Mouse (Mus musculus) heart, postnatal 10 days (tissue): ENCODE measurements around the gene Zbtb4. TPM values are rescaled to one million over a fixed set of nuclear protein-coding genes. Genes with fewer than 3 reads are reported as not detected.

Experiments used
- DNase-seq, 2 experiments: peaks; one replicate each; pipeline ENCODE4 v3.0.0; 2021
- intact Hi-C: fragments of 180-260 bp; cut with DNase I; formaldehyde crosslinking; loops from one replicate; pipeline ENCODE4 v1.15.1; 2025
- total RNA-seq, 2 experiments: library from RNA; stranded (reverse); gene quantifications; 2 replicates each; pipeline ENCODE4 v1.2.3; 2021

Zbtb4 gene
- total RNA-seq, 2 experiments from 2014 or later: 42.2 to 43.9 TPM

DNA sequence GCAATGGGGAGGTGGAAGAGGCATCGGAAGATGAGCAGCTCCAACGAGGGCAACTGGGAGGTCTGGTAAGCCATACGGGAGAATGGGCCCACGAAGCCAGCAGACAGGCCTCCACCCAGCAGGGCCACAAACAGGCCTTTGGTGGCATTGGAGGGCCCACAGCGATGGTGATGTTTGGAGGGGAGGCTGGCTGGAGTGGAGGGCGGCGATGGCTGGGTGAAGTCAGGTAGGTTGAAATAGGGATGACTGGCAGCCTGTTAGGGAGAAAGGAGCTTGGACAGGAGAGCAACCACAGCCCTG, 4.9 kb upstream of the Zbtb4 start:
- no peak for DNase-seq
- intact Hi-C loops: no loop called here

DNA sequence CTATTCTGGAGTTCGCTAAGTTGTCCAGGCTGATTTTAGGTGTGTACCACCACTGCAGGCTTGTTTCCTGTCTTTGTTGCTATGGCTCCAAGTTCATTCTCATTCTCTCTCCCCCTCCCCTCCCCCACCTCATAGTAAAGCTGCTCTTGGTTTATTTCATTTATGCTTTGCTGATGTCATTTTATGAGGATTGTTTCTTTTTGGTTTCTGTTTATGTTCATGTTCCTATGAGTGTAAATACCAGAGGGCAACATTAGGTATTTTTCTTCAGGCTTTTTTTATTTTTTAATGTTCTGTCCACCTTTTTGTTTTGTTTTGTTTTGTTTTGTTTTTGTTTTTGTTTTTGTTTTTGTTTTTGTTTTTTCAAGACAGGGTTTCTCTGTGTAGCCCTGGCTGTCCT, 3.8 kb upstream of the Zbtb4 start, which contains the start of gene Slc35g3:
Slc35g3 (minus strand) TSS at position 101 of the 400 bp plus-strand sequence.
- no peak for DNase-seq
- intact Hi-C loops: no loop called here

- intact Hi-C loops: no loop called here
Observed at GRCm38 (mm10) chr11:69763551-69763950, 2.2 kb upstream of the Zbtb4 start.

GRCm38 (mm10) chr11:69766126-69766609, 456 bp downstream of the Zbtb4 start:
- peak; percentile 80 to 82 for DNase-seq
- intact Hi-C loops: no loop called here

More at GRCm38 (mm10) chr11:69763551-69763950, 2.2 kb upstream of the Zbtb4 start:
- DNase-seq: no peak

DNA sequence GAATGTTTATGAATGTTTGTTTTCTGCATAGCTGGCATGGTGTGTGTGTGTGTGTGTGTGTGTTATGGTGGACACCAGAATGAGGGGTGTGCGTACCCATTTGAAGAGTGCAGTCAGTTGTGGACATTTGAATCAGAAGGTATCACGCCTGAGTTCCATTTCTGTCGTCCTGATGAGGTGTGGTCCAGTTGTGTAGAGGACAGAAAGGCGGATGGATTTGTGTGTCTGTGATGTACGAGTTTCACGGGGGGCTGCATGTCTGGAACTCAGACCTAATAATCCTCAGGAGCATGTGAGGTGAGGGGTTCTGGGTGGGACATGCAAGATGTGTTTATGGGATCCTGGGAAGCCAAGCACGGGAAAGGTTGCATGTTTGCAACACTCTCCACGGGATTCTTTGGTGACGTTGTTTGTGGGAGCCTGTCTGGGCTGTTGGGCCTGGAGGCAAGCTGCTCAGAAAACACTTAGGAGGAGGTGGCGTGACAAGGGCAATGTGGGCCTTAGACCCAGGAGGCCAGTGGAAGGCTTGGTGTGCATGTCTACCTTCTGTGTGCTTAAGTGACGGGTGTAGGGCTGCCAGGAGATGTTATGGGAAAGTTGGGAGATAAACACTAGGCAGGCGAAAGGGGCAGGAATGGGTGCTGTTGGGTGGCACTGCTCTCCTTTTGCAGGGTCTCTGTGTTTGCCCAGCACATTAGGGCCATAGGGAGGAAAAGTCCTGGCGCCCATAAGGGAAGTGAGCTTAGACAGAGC, 1.3 kb downstream of the Zbtb4 start:
- peak; percentile 21 to 44 for DNase-seq
- intact Hi-C loops: no loop called here

DNA sequence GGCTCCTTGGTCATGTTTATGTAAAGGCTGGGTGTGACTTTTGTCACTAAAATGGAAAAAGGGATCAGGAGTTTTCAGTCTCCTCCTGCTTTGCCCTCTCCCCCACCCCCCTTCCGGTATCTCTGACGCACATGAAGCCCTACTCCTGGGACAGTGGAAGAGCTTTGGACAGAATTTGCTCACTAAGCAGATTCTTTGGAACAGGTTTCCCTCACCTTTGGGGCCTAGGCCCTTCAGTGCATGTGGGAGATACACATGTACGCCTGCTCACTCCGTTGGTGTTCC, 1.9 kb downstream of the Zbtb4 start:
- peak; percentile 29 to 36 for DNase-seq
- intact Hi-C loops: no loop called here

DNA sequence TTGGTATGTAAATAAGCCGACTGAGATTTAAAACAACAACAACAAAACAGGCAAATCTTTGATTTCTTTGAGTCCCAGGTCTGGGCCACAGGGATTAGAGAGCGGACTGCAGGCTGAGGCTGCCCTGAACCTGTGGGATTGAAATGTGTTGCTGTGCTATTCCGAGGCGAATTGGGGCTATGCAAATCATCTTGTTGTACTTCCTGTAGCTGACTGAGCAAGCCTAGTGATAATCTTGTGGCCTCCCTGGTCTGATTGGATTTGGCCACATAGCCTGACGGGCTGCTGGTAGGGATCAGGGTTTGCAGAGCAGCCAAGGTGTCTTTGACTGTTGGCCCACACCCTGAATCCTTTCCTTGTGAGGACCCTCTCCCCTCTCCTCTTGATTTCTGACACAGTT, 9.2 kb downstream of the Zbtb4 start:
- intact Hi-C loops: no loop called here
- no peak for DNase-seq

DNA sequence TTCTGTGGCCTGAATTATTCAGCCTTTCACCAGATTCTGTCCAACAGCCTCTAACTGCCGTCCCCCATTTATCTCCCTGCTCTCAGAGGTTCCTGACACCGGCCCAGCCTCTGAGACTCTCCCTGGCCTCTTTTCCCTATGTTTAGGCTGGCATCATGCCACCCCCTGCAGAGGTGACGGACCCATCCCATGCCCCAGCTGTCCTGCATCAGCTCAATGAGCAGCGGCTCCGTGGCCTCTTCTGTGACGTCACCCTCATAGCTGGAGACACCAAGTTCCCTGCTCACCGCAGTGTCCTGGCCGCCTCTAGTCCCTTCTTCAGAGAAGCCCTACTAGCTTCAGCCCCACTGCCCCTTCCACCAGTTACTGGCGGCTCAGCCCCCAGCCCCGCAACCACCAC, 10.0 kb downstream of the Zbtb4 start:
- intact Hi-C loops: no loop called here
- DNase-seq: no peak

DNA sequence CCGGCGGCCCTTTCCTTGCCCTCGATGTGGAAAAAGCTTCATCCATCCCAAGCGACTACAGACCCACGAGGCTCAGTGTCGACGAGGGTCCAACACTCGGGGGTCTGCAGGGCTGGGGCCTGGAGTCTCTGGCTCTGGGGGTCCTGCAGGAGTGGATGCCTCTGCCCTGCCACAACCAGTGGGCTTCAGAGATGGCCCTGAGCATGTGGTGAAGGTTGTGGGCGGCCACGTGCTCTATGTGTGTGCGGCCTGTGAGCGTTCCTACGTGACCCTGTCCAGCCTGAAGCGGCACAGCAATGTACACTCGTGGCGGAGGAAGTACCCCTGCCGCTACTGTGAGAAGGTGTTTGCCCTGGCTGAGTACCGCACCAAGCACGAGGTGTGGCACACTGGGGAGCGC, 10.8 kb downstream of the Zbtb4 start:
- intact Hi-C loops: no loop called here
- DNase-seq: no peak

- DNase-seq: no peak
- intact Hi-C loops: no loop called here
Observed at GRCm38 (mm10) chr11:69777504-69778257, 12.0 kb downstream of the Zbtb4 start.

GRCm38 (mm10) chr11:69778258-69778982, 12.7 kb downstream of the Zbtb4 start:
- peak in 1 of 2 experiments; percentile 26 for DNase-seq

GRCm38 (mm10) chr11:69778985-69779384, 13.3 kb downstream of the Zbtb4 start:
- intact Hi-C loops: no loop called here
- no peak for DNase-seq

More at GRCm38 (mm10) chr11:69778258-69778982, 12.7 kb downstream of the Zbtb4 start:
- intact Hi-C loops: no loop called here

GRCm38 (mm10) chr11:69781828-69782227, 16.1 kb downstream of the Zbtb4 start:
- intact Hi-C loops: no loop called here
- DNase-seq: no peak

GRCm38 (mm10) chr11:69784793-69785272, 19.1 kb downstream of the Zbtb4 start:
- intact Hi-C loops: no loop called here
- peak; percentile 63 to 68 for DNase-seq

DNA sequence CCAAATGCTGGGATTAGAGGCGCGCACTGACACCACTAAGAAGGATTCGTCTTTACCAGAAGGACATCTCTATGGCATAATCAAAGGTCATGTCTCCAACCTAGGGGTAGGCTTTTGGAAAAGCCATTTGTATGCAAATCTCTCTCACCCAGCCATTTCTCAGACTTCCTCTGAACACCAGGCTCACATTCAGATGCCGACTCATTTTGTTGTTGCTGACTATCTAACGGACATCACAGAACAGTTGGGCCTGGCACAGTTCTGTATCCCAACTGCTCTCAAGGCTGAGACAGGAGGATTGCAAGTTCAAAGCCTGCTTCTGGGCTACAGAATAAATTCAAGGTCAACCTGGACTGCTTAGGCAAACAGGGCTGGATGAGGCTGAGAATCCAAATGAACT, 21.6 kb downstream of the Zbtb4 start:
- DNase-seq: no peak
- intact Hi-C loops: no loop called here

DNA sequence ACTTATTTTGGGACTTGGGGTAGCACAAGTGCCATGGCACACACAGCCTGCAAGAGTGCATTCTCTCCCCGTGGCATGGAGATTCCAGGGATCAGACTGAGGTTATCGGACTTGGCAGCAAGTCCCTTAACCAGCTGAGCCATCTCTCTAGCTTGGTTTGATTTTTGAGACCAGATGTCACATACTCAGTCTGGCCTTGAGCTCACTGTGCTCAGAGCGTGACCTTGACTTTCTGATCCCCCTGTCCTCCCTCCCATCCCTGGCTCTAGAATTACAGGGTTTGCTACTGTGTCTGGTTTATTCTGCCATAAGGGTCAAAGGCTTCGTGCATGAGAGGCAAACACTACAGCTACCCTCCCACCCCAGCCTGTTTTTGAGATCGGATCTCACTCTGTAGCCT, 23.7 kb downstream of the Zbtb4 start:
- no peak for DNase-seq
- intact Hi-C loops: no loop called here

DNA sequence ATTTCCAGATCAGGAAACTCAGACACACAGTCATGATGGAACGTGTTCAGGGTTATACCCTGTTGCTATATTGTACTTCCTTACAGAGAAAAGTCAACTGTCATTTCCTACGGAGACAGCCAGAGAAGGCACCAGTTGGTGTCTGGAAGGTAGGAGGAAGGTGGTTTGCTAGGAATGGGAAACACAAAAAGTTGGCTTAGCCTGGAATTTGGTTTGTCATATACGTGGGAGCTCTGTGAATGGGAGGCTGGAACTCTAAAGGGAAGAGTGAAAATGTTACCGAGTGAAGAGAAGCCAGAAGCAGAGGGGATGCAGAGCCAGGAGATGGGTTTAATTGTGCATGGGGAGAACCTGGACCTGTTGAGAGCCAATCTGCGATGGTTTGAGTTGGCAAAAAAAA, 25.7 kb downstream of the Zbtb4 start:
- DNase-seq: no peak
- intact Hi-C loops: no loop called here

DNA sequence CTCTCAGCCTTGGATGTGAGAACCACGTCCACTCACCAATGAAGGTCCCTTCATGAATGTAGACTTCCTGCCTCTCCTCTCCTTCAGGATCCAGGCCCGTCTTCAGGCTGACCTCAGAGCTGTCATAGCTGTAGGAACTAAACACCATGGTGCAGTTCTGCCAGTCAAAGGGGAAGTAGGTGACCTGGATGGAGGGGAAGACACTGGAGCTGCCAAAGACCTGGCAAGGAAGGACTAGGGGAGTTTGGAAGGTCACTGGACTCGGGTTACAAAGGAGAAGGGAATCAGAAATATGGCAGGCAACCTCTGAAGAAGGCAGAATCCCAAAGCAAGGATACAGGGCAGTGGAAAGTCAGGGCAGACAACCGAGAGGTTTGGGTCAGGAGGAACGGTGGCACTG, 27.7 kb downstream of the Zbtb4 start:
- intact Hi-C loops: no loop called here
- DNase-seq: no peak

- intact Hi-C loops: no loop called here
- DNase-seq: peak; percentile 95 to 97
Observed at GRCm38 (mm10) chr11:69795168-69795982, 29.7 kb downstream of the Zbtb4 start, which contains the start of gene Chrnb1. Gene Chrnb1 (minus strand): TSS chr11:69795943.

- intact Hi-C loops: no loop called here
- DNase-seq: no peak
Observed at GRCm38 (mm10) chr11:69795983-69796435, 30.3 kb downstream of the Zbtb4 start.
